Mouse (Mus musculus): ENCODE results near the gene Teddm3. TPM values are rescaled to one million over a fixed set of nuclear protein-coding genes. Genes with fewer than 3 reads are reported as not detected.
"Not testable (repeated sequence)": the region's sequence is repeated elsewhere in the genome, so short reads cannot be mapped to it uniquely, and the experiment has no call there.

Gene Teddm3
- polyA plus RNA-seq, 1 experiment from 2014 or later: not detected

GRCm38 (mm10) chr16:21127666-21128065 lies 26.1 kb downstream of the Teddm3 start:
- H3K36me3 ChIP-seq (replicated peaks); H3K9ac ChIP-seq; H3K9me3 ChIP-seq; H3K27ac ChIP-seq; H3K4me2 ChIP-seq; H3K4me1 ChIP-seq; ATAC-seq (ENCODE audit: low FRiP score); H3K4me3 ChIP-seq (replicated peaks); H3K27me3 ChIP-seq: not testable (repeated sequence)
- 75% methylated on average over 3 of the region's 3 CpGs for WGBS

- not testable (repeated sequence) for H3K36me3 ChIP-seq (replicated peaks); ATAC-seq (ENCODE audit: low FRiP score); H3K9me3 ChIP-seq; H3K4me1 ChIP-seq; H3K4me2 ChIP-seq; H3K27me3 ChIP-seq; H3K4me3 ChIP-seq (replicated peaks); H3K9ac ChIP-seq; H3K27ac ChIP-seq
- WGBS: 84% methylated on average over 2 of the region's 2 CpGs
Observed at GRCm38 (mm10) chr16:21122776-21123175, 31.0 kb downstream of the Teddm3 start.

- Histone ChIP-seq H3K27me3 (no peaks in the 10 kb centered on the region), H3K27ac (no peak overlapping the region), H3K9ac (no peak overlapping the region), H3K4me2 (no peak overlapping the region), H3K9me3 (no peaks in the 10 kb centered on the region), H3K36me3 (replicated peaks) (no peaks in the 10 kb centered on the region), H3K4me1 (no peaks in the 10 kb centered on the region), H3K4me3 (replicated peaks) (no peak overlapping the region)
- ATAC-seq (ENCODE audit: low FRiP score): no peak
- WGBS: 88% methylated on average over 5 of the region's 5 CpGs
Observed at GRCm38 (mm10) chr16:21116078-21116477, 37.7 kb downstream of the Teddm3 start.

GRCm38 (mm10) chr16:21109473-21109872 lies 44.3 kb downstream of the Teddm3 start:
- Histone ChIP-seq H3K9ac (no peak overlapping the region), H3K4me2 (no peak overlapping the region), H3K4me3 (replicated peaks) (no peak overlapping the region), H3K27ac (no peak overlapping the region), H3K36me3 (replicated peaks) (no peaks in the 10 kb centered on the region), H3K4me1 (no peaks in the 10 kb centered on the region), H3K9me3 (no peaks in the 10 kb centered on the region), H3K27me3 (no peaks in the 10 kb centered on the region)
- ATAC-seq (ENCODE audit: low FRiP score): no peak
- WGBS: 85% methylated on average over 1 of the region's 1 CpGs

Other genes starting within 250 kb of the Teddm3 start
- 16.7 and 17.7 TPM in 2 replicates for gene Ephb3, start 50.8 kb upstream of the Teddm3 start, polyA plus RNA-seq (2016; fragmentation: Nextera tagmentation; extraction: Ambion mirVana)

Data from forebrain, embryonic 12.5 days (tissue).